Mouse (Mus musculus) ES-Bruce4 (cell line): ENCODE results near the gene Slc37a3. TPM values are rescaled to one million over a fixed set of nuclear protein-coding genes. Genes with fewer than 3 reads are reported as not detected.

Experiments used
- H3K27ac ChIP-seq: 2 replicates; pipeline ENCODE4 v1.5.1; 2012; ENCODE audit warnings: low read length, inconsistent platforms; ENCODE audit not compliant: insufficient read depth
- H3K27me3 ChIP-seq: 2 replicates; pipeline ENCODE4 v1.6.1; 2012; ENCODE audit warnings: mild to moderate bottlenecking, low read length, inconsistent platforms; ENCODE audit not compliant: control insufficient read depth, poor library complexity, insufficient read depth, severe bottlenecking
- H3K36me3 ChIP-seq: 2 replicates; pipeline ENCODE4 v1.6.1; 2012; ENCODE audit warnings: inconsistent platforms, mild to moderate bottlenecking, low read length, moderate library complexity; ENCODE audit not compliant: control insufficient read depth, poor library complexity, insufficient read depth, severe bottlenecking
- H3K4me1 ChIP-seq: one replicate; pipeline ENCODE4 v1.8.1; 2011; ENCODE audit warnings: low read length; ENCODE audit not compliant: control insufficient read depth, insufficient read depth
- H3K4me3 ChIP-seq: 2 replicates; pipeline ENCODE4 v1.5.1; 2011; ENCODE audit warnings: low read depth, mild to moderate bottlenecking, low read length
- H3K9ac ChIP-seq: 2 replicates; pipeline ENCODE4 v1.6.1; 2012; ENCODE audit warnings: low read depth, mild to moderate bottlenecking, inconsistent platforms; ENCODE audit not compliant: poor library complexity, severe bottlenecking
- H3K9me3 ChIP-seq: replicated peaks from 2 replicates; pipeline ENCODE4 v1.6.1; 2012; ENCODE audit warnings: mild to moderate bottlenecking, low read length, inconsistent platforms; ENCODE audit not compliant: control insufficient read depth, poor library complexity, insufficient read depth, severe bottlenecking
- CTCF ChIP-seq: IDR thresholded peaks from one replicate; pipeline ENCODE4 v1.8.1; 2011; ENCODE audit warnings: low read depth, low read length
- EP300 ChIP-seq: IDR thresholded peaks from 2 replicates; pipeline ENCODE4 v1.6.1; 2011; ENCODE audit warnings: low read depth, low read length; ENCODE audit not compliant: insufficient read depth
- POLR2A ChIP-seq: IDR thresholded peaks from one replicate; pipeline ENCODE4 v1.8.1; 2011; ENCODE audit warnings: low read length; ENCODE audit not compliant: insufficient read depth
- polyA plus RNA-seq: library from polyadenylated mRNA; stranded (reverse); fragments of >200 nt; gene quantifications from 2 replicates; pipeline ENCODE4 v1.2.4, GENCODE M21; 2011; ENCODE audit warnings: low read depth; ENCODE audit not compliant: missing spikeins, insufficient read depth, insufficient read length

Gene Slc37a3
- polyA plus RNA-seq, 1 experiment, result 49.6 TPM

GRCm38 (mm10) chr6:39338359-39338758 is 39.1 kb downstream of the Slc37a3 start:
- H3K9ac ChIP-seq, result no peak overlapping the region
- H3K4me3 ChIP-seq, result no peak overlapping the region
- no peaks in the 10 kb centered on the region for H3K4me1 ChIP-seq
- H3K27me3 ChIP-seq, result no peaks in the 10 kb centered on the region
- TF ChIP-seq CTCF (no peak), EP300 (no peak), POLR2A (no peak)
- H3K27ac ChIP-seq, result no peak overlapping the region
- peaks cover 27% of the 10 kb centered on the region for H3K36me3 ChIP-seq
- no peaks in the 10 kb centered on the region for H3K9me3 ChIP-seq

GRCm38 (mm10) chr6:39334873-39335272 is 42.6 kb downstream of the Slc37a3 start:
- Histone ChIP-seq H3K36me3 (peaks cover 12% of the 10 kb centered on the region), H3K9me3 (no peaks in the 10 kb centered on the region), H3K4me3 (no peak overlapping the region), H3K9ac (no peak overlapping the region), H3K27me3 (no peaks in the 10 kb centered on the region), H3K4me1 (no peaks in the 10 kb centered on the region), H3K27ac (no peak overlapping the region)
- TF ChIP-seq EP300, result no peak
- TF ChIP-seq CTCF, result no peak
- no peak for TF ChIP-seq POLR2A

DNA sequence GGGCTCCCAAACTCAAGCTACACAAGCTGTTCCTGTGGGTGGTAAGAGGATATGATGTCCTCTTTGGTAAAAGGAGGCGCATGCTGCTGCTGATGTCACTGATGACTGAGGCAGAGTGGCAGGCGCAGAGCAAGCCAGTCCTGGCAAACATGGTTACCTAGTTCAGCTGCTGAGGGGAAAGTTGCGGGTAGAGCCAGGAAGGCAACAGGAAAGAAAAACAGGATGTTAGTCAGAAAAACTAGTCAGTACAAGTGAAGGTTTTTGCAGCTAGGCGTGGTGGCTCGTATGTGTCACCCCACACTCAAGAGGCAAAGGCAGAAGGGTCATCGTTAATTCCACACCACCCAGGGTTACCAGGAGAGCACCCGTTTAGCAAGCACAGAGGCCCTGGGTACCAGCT is 43.3 kb downstream of the Slc37a3 start:
- TF ChIP-seq POLR2A, result no peak
- TF ChIP-seq EP300, result no peak
- no peak for TF ChIP-seq CTCF

GRCm38 (mm10) chr6:39331998-39332700 is 45.3 kb downstream of the Slc37a3 start:
- no peak overlapping the region for H3K9ac ChIP-seq
- H3K27ac ChIP-seq, result no peak overlapping the region
- TF ChIP-seq POLR2A, result no peak
- no peak for TF ChIP-seq EP300
- TF ChIP-seq CTCF, result no peak
- H3K9me3 ChIP-seq, result no peaks in the 10 kb centered on the region
- H3K4me1 ChIP-seq, result no peaks in the 10 kb centered on the region
- peaks cover 8% of the 10 kb centered on the region for H3K36me3 ChIP-seq
- H3K27me3 ChIP-seq, result no peaks in the 10 kb centered on the region
- H3K4me3 ChIP-seq, result no peak overlapping the region

More for the DNA sequence above, 43.3 kb downstream of the Slc37a3 start:
- Histone ChIP-seq H3K4me1 (no peaks in the 10 kb centered on the region), H3K27me3 (no peaks in the 10 kb centered on the region), H3K4me3 (no peak overlapping the region), H3K36me3 (peaks cover 12% of the 10 kb centered on the region), H3K9ac (no peak overlapping the region), H3K9me3 (no peaks in the 10 kb centered on the region), H3K27ac (no peak overlapping the region)

DNA sequence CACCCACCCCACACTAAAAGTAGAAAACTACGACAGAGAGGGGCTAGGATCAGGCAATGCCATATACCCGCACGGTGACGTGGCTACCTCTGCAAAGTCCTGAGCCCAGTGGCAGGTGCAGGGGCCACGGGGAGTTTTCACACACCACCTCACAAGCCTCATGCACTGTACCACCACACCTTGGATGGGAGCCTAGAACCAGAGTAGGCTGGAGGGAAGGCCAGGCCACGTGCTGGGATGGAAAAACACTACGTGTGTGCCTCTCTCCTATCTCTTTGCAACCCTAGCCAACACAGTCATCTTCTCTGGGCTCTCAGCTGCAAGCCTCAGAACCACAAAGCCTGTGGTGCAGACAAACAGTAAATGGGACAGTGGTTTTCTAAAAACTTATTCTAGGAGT is 46.5 kb downstream of the Slc37a3 start:
- Histone ChIP-seq H3K9me3 (no peaks in the 10 kb centered on the region), H3K27me3 (no peaks in the 10 kb centered on the region), H3K9ac (no peak overlapping the region), H3K36me3 (no peaks in the 10 kb centered on the region), H3K27ac (no peak overlapping the region), H3K4me3 (no peak overlapping the region), H3K4me1 (no peaks in the 10 kb centered on the region)
- TF ChIP-seq CTCF (no peak), EP300 (no peak), POLR2A (no peak)

DNA sequence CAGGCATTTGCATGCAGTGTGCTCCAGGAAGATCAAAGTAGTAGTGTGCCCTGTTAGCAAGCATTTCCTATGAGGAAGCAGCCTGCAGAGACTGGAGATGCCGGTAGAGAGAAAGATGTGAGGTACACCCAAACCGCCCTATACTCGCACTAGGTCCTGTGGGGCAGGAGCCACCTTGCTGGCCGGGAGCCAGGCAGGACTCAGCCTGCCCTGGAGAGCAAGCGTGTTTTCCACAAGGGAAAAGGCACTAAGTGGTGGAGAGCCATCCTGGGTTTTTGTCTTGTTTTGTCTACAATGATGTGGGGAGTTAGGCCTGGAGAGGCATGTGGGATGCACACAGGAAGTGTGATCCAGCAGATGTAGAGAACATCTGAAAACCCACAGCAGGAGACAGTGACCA is 57.2 kb downstream of the Slc37a3 start:
- no peak for TF ChIP-seq EP300
- no peak for TF ChIP-seq CTCF
- TF ChIP-seq POLR2A, result no peak
- Histone ChIP-seq H3K27me3 (no peaks in the 10 kb centered on the region), H3K36me3 (no peaks in the 10 kb centered on the region), H3K4me3 (no peak overlapping the region), H3K4me1 (no peaks in the 10 kb centered on the region), H3K27ac (no peak overlapping the region), H3K9me3 (peaks cover 8% of the 10 kb centered on the region), H3K9ac (no peak overlapping the region)
